Mouse (Mus musculus) embryo, embryonic 9.5 days (tissue): Measurements from ENCODE around the gene Pms1.
"Not testable (repeated sequence)": the region's sequence is repeated elsewhere in the genome, so short reads cannot be mapped to it uniquely, and the experiment has no call there.

Experiments
- DNase-seq: peaks from one replicate; pipeline ENCODE4 v3.0.0-alpha.2; 2017; ENCODE audit errors: extremely low spot score

The Pms1 gene

DNA sequence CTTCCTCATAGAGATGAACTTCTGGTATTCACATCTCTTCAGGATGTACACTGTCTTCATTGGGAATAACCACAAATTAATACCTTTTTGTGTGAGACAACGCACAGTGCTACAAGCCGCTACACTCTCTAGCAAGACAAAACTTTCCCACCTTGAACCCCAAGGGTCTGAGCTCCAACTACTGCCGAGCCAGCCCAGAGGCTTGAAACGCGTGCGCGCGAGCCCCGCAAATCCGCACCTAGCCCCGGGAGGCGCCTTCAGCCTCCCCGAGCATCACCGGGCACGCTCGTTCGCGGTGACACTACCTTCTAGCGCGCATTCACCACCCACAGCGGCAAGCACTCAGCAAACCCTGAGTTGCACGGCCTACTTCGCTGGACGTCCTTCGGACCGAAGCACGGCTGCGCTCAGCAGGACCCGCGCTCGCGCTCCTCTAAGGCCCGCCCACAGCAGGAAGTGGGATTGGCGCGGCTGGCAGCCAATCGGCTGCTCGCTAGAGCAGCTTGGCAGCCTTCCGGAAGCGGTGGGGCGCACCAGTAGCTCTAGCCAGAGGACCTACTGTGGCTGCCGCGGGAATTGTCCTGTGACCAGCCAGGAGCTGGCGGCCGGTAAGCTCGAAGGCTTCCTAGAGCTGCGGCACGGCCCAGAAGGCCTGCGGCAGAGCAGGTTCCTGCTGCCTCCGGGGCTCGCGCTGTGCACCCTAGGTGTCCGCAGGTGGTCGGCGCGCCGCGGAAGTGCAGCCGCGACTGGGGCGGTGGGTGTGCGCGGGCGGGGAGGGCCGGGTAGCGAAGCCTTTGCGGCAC, at the start of gene Pms1, which contains the start of the genes Ormdl1 and Gm28778:
Gene Pms1 (minus strand): TSS at position 438 of the 803 bp plus-strand sequence.
Gene Ormdl1 (plus strand): TSS at position 515 of the 803 bp plus-strand sequence.
Gene Gm28778 (plus strand): TSS at position 531 of the 803 bp plus-strand sequence.
- peak; percentile 91 for DNase-seq

DNA sequence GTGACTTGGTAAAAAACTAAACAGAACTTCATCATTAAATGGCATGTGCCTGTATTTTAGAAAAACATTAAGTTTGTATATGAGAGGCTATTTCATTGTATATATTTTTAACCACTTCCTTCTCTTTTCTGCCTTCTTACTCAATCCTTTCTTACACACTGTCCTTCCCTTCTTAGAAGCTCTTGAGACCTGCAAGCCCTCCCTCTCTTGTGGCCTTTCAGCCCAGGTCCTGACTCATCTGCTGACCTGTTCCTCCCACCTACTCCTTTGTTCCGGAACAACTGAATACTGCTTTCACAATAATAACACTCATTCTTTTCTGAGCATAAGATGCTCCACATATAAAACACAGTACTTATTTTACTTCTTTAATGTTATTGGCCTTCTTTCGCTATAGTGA, 44.3 kb upstream of the Pms1 start:
- DNase-seq: no peak

DNA sequence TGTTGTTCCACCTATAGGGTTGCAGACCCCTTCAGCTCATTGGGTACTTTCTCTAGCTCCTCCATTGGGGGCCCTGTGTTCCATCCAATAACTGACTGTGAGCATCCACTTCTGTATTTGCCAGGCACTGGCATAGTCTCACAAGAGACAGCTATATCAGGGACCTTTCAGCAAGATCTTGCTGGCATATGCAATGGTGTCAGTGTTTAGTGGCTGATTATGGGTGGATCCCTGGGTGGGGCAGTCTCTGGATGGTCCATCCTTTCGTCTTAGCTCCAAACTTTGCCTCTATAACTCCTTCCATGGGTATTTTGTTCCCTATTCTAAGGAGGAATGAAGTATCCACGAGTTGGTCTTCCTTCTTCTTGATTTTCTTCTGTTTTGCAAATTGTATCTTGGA, 40.6 kb upstream of the Pms1 start:
- not testable (repeated sequence) for DNase-seq

DNA sequence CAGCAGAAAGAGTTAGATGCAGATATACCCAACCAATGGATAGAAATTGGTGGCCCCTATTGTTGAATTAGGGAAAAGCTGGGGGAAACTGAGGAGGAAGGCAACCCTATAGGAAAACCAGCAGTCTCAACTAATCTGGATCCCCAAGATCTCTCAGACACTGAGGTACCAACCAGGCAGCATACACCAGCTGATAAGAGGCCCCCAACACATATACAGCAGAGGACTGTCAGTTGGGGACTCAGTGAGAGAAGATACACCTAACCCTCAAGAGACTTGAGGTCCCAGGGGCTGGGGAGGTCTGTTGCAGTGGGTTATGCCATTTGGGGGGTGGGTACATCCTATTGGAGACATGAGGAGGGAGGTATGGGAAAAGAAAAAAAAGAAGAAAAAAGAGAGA, 38.6 kb upstream of the Pms1 start:
- no peak for DNase-seq

DNA sequence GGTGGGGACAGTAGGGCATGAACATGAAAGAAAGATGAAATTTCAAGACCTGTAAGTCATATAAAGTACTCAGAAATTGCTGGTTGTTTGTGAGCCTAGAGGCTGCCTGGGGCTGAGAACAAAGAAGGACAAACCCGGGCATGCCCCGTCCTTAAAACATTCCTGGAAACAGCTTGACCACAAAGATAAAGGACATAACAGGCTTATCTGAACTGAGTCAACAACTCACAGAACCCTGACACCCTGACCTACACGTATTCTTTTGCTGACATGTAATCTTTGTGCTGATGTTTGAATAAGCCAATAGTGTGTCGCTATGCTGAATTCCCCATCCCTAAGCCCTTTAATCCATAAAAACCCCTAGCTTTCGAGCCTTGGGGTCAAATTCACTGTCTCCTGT, 36.7 kb upstream of the Pms1 start:
- DNase-seq: not testable (repeated sequence)

DNA sequence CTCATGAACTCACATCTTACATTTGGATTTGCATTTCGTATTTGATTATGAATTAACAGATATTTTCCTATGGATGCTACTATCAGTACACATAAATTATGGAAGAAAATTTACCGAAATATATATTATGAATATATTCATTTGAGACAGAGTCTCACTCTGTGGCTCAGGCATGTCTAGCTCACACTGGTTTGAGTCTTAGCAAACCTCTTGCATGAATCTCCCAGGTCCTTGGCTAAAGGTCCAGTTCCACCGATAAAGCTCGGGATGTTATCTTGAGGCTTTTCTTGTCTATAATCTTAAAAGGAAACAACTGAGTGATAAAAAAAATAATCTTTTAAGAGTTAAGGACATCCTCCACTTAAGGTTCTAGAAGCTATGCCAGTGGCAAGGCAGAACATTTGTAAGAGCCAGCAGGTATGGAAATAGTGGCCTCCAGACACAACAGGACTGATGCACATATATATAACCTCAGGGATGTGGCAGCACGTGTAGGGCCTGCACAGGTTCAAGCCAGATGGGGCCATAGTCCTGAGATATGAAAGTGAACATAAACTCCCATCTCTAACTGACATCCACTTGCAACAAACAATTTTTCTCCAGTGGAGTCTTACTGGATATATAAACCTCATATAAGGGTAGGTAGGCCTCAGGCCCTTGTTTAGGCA, 28.1 kb upstream of the Pms1 start:
- no peak for DNase-seq

DNA sequence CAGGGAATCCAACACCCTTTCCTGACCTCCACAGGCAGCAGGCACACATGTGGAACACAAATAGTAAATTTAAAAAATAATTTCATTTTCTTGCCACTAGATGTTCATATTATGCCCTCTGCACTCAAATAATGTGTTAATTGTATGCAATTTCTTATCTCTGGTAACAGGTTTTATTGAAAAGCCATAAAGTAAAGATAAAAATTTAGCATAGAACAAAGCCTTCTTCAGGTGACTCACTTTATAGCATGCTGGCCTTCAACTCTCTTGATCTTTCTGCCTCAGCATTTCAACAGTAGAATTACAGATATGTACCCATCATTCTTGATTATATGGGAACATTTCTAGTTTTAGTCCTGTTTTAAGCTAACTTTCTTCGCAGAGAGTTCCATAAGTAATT, 27.5 kb upstream of the Pms1 start:
- DNase-seq: no peak

DNA sequence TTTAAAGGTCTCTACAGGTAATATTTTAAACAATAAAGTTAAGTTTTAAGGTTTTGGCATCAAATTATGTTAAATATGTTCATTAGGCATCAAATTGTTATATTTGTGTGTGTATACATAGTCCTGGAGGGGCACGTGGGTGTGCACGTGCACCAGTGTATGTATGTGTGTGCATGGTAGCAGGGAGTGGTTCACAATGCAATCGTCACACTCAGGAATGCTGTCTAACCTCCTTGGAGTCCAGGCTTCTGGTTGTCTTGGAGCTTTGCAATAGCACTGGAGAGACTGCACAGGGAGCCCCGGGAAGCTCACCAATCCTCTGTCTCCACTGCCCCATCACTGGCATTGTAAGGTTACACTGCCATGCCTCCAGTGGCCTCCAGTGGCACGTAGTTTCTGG, 26.4 kb upstream of the Pms1 start:
- no peak for DNase-seq

DNA sequence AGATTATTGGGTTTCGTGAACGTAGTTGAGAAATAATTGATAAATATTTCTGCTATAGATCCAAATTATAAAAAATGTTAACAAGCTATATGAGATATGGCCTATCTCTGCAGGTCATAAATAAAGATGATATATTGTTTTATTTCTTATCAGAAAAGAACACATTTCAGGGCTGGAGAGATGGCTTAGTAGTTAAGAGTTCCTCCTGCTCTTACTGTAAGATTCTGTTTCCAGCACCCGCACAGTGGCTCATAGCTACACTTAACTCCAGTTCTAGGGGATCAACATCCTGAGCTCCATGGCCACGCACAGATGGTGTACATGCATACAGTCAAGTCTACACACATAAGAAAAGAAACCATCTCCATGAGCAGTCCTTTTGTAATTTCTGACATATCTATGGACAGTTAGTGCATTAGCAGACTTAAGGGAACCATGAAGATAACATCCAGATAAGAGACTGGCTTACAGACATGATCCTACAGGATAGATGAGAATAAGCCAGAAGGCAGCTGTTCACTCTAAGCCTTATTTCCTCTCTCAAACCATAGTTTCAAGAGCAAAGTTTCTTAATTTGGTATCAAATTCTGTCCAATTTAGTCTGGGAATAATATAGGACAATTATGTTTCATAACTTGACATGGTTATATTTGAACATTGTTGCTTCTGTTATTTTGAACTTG, 25.0 kb upstream of the Pms1 start:
- DNase-seq: no peak

DNA sequence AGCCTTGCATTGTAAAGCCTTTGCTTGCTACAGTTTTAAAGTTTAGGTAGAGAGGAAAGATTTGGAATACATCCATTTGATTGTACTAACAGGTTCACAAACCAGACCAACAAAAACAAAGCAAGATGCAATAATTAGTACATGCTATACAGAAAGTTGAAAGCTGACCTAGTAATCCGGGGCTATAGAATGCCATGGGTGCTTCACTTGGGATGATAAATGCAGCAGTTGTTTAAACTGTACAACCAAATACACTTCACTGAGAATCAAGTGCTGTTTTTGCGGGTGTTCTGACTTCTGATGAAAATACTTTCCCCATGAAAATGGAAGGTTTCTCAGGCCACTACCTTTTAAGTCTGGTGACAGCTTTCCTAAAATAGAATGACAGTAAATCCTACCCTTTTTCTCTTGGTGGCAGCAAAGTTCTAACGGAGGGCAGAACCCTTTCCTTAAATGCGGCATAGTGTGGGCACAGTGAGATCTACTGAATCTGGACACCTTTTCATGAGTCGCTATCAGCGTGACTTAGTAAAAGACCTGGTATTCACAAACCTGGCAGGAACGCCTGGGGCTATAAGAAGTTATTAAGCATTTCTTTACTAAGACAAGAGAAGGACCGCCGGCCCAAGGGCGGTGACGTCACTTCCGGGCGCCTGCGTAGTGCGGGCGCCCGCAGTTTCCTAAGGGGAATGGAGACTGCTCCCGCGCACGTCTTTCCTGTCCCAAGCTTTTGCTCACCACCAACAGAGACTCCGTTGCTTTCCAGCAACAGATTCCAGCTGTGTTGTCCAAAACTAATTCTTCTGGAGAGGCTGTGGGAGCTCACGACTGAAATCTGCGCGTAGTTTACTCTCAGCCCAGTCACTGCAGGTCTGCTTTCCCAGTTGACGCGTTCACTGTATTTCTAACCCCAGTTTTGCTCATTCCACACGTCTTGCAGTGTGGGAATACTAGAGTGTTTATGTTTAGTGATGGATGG, 16.5 kb upstream of the Pms1 start, which contains the start of gene Osgepl1:
Gene Osgepl1 (plus strand): TSS at position 636 of the 979 bp plus-strand sequence.
- DNase-seq: peak; percentile 86

DNA sequence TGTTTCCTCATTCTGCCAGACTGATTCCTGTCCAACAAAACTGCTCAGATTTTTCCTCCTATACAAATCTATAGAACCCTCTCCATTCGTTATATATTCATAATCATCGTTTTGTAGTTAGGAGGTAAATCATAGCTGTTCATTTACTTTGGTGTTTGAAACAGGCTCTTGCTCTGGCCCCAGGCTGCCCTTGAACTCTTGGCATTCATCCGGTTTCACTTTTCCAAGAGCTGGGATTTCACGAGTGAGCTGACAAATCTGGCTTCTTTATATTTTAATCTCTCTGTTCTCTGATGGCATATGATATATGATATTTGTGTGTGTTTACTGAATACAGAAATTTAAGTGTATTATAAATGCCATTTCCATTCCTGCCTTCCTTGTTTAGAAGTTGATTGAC, 3.7 kb upstream of the Pms1 start:
- DNase-seq: no peak

DNA sequence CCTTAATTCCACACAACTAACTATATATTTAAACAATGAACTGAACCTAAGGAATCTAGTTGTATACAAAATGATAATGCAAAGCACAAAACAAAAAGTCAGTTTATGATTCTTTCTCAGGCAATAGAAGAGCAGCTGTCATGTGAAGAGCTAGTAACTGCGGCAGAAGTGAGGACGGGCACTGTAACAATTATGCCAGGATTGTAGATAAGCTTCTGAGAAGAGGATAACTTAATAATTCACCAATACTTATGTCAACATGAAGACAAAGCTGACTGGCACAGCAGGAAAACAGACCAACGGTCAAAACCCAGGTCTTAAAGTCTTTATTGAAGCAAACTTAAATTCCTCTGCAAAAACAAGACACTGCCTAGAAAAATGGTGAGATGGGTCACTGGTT, 5.6 kb downstream of the Pms1 start:
- DNase-seq: no peak

DNA sequence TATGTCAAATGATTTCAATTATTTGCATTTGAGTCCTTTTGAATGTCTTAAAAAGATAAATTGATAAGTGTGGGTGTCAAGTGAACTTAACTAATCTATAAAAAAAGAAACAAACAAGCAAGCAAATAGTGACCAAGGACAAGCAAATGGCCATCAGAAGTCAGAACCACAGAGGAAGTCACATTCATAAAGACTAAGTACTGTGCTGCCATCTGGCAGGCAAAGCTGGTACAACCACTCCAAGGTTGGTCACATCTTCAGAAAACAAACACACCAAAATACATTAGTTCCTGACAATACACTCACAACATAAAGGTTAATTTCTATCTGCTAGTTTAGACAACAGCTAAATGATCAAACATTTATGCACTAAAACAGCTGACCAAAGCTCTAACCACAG, 24.2 kb downstream of the Pms1 start:
- DNase-seq: peak; percentile 2

DNA sequence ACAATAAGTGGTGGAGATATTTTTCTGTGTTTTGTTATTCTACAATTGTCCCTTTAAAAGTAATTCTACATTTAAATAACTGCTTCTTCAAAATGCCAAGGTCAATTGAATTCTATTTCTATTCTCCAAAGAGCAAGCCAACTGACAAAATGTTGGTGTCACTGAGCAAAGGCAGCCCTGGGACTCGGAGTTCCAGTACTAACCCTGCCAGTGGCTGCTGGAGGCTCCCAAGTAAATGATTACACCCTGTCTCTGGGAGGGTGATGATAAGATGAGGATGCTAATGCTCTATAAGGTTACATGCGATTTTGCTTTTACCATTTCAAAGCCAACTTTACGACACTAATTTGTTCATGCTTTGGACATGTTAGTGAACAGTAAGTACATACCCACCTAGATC, 26.9 kb downstream of the Pms1 start:
- DNase-seq: no peak

DNA sequence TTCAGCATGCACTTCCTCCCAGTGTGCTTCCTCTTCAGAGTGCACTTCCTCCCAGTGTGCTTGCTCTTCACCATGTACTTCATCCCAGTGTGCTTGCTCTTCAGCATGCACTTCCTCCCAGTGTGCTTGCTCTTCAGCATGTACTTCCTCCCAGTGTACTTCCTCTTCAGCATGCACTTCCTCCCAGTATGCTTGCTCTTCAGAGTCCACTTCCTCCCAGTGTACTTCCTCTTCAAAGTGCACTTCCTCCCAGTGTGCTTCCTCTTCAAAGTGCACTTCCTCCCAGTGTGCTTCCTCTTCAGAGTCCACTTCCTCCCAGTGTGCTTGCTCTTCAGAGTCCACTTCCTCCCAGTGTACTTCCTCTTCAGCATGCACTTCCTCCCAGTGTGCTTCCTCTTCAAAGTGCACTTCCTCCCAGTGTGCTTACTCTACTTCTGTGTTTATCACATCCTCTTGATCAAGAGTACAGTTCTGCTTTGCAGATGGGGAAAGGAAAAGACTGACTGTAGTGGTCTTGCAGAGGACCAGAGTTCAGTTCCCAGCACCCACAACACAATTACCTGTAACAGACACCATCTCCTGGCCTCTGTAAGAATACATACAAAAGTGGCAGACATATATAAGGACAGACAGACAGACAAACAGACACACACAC, 31.7 kb downstream of the Pms1 start:
- not testable (repeated sequence) for DNase-seq

DNA sequence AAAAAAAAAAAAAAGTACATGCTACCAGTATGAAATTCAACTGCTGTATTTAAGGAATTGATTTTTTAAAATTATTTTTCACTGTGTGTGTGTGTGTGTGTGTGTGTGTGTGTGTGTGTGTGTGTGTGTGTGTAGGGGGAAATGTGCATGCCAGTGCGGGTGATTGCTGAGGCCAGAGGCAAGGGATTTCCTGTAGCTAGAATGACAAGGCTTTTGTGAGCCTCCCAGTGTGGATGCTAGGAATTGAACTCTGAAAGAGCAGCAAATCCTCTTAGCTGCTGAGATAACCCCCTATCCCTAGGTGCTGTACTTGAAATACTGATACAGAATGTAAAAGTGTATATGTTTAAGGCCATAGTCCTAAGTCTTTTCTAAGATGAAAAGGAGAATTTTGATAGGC, 70.8 kb downstream of the Pms1 start:
- no peak for DNase-seq

DNA sequence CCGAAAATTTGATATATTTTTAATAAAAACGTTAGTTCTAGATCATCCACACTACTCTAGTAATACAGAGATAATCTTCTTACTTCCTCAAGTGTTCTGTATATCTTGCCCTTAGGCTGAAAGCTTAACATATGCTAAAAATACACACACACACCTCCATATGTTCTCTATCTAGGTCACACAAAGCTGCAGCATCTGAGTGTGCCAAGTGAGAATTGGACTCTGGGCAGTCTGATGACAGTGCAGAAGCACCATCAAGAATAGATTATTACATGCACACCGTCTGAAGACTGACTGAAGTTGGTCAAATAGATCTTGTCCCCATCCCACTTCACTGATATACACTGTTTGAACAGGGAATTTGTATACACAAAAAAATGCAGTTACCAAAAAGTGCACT, 71.2 kb downstream of the Pms1 start:
- DNase-seq: no peak

DNA sequence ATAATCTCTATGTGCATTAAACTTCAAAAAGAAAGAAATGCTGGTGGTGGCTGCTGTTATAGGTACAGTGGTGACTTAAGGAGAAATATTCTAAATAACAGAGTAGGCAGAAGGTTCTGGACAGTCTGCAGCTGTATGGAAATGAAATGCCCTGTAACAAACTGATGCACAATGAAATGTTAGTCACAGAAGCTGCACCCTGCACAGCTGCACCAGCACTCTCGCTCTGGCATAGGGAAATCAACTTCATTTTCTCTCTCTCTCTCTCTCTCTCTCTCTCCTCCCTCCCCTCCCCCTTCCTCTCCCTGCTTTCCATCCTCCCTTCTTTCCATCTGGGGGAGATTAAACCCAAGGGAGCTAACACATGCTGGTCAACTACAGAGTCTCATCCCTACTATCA, 72.0 kb downstream of the Pms1 start:
- DNase-seq: no peak

DNA sequence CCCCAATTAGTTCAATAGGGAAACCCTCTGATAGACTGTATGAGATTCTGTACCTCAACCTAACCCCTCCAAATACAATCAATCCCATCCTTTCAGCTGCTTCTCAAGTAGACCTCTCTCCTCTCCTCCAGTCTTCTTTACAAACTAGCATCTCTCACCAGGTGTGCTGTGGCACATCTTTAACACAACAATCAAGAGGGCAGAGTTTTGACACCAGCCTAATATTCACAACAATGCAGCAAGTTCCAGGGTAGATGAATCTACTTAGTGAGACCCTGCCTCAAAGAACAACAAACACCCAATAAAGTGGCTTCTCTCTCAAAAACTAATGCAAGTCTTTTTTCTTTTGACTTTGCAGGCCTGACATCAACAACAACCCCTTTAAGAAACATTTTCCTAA, 86.7 kb downstream of the Pms1 start:
- no peak for DNase-seq

DNA sequence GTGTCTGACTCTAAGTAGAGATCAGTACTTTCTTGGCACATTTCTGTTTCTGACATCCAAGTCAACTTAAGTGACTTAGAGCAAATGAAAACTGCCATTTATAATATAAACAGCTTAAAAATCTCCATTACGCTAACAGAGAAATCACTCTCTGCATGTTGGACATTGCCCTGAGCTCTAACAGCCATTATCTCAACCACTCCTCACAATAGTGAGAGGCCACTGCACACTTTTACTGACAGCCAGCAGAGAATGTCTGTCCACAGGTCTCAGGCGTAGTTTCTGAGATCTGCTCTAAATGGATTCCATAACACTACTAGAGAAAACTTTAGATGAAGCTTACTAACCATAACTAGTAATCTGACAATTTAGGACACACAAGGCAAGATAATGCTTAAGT, 92.9 kb downstream of the Pms1 start:
- no peak for DNase-seq
